Mouse (Mus musculus) E14TG2a.4 (cell line): ENCODE measurements around the gene Cntn3.

Source experiments
- CTCF ChIP-seq: conservative IDR thresholded peaks from 2 replicates; pipeline ENCODE4 v1.5.1; 2014; ENCODE audit warnings: low read length
- NANOG ChIP-seq: IDR thresholded peaks from 2 replicates; pipeline ENCODE4 v1.6.1; 2014; ENCODE audit warnings: borderline replicate concordance, low read length, mixed read lengths

- TF ChIP-seq CTCF (no peak), NANOG (no peak)
Observed at GRCm38 (mm10) chr6:102520977-102521376, 51.9 kb downstream of the Cntn3 start.
